Mouse (Mus musculus): Measurements from ENCODE around the gene Gm10271. TPM values are rescaled to one million over a fixed set of nuclear protein-coding genes. Genes with fewer than 3 reads are reported as not detected.

The Gm10271 gene
- total and polyA plus RNA-seq, 2 experiments from 2014 or later = not detected

DNA sequence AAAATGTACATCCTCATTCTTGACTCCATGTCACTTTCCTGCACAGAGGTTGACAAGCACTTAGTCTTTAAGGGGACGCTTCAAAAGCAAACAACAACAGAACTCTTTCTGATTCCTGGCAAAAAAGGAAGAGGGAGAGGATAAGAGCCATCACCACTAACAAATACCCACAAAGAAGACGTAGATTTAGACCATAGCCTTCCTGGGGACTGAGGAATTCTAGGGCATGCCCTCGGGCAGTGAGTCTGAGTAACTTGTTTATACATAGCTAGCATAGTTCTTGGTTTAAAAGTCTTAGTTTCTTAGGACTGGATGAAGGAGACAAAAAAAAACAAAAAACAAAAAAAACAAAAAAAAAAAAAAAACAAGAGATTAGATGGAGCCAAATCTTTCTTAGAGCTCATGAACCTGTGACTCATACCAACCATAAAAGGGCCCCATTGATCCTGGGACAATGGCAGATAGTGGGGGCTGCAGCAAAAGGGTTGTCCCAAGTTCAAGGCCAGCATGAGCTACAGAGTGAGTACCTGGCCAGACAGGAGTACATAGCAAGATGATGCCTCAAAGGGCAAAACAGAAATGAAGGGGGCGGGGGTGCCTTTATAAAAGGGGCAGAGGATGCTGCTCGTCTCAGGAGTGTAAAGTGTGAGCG lies 23.3 kb upstream of the Gm10271 start:
- no peak overlapping the region for H3K27ac ChIP-seq
- WGBS = 78% methylated on average over 6 of the region's 6 CpGs
- no peaks in the 10 kb centered on the region for H3K4me1 ChIP-seq (ENCODE audit: insufficient read depth, low read length)
- ATAC-seq (no peak), DNase-seq (ENCODE audit: low spot score) (no peak)
- no peak overlapping the region for H3K4me2 ChIP-seq (ENCODE audit: low read depth, low read length)
- H3K9me3 ChIP-seq (ENCODE audit: low read length) = no peaks in the 10 kb centered on the region
- H3K36me3 ChIP-seq (ENCODE audit: insufficient read depth, low read length) = no peaks in the 10 kb centered on the region
- no peak overlapping the region for H3K9ac ChIP-seq (replicated peaks; ENCODE audit: low read length)
- TF ChIP-seq CTCF (IDR thresholded peaks at IDR 0.05; ENCODE audit: low read depth) = no peak
- H3K27me3 ChIP-seq (ENCODE audit: insufficient read depth, low read length) = no peaks in the 10 kb centered on the region
- no peak overlapping the region for H3K4me3 ChIP-seq (ENCODE audit: low read length)

DNA sequence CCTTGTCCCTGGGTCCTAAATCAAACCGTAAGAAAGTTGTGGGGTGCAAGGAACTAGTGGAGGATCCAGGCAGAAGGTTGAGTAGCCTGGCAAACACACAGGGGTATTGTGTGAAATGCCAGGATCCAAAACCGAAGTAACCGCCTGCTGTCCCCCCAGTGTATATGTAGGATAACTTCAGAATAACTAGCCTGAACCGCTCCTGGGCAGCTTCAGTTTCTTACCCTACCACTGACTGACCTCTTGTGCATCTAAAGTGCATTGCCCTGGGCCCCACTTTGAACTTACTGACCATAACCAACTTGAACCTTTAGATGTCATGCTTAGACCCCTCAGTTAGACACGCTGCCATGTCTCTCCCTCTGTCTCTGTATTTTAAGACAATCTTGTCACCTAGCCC lies 22.8 kb upstream of the Gm10271 start:
- WGBS = 88% methylated on average over 5 of the region's 5 CpGs
- no peak for ATAC-seq
- no peak for TF ChIP-seq CTCF (IDR thresholded peaks at IDR 0.05; ENCODE audit: low read depth)
- H3K9ac ChIP-seq (replicated peaks; ENCODE audit: low read length) = no peak overlapping the region
- H3K4me2 ChIP-seq (ENCODE audit: low read depth, low read length) = no peak overlapping the region
- no peaks in the 10 kb centered on the region for H3K9me3 ChIP-seq (ENCODE audit: low read length)
- no peaks in the 10 kb centered on the region for H3K4me1 ChIP-seq (ENCODE audit: insufficient read depth, low read length)
- no peak overlapping the region for H3K4me3 ChIP-seq (ENCODE audit: low read length)
- H3K27me3 ChIP-seq (ENCODE audit: insufficient read depth, low read length) = no peaks in the 10 kb centered on the region
- no peaks in the 10 kb centered on the region for H3K36me3 ChIP-seq (ENCODE audit: insufficient read depth, low read length)
- no peak for DNase-seq (ENCODE audit: low spot score)
- no peak overlapping the region for H3K27ac ChIP-seq

DNA sequence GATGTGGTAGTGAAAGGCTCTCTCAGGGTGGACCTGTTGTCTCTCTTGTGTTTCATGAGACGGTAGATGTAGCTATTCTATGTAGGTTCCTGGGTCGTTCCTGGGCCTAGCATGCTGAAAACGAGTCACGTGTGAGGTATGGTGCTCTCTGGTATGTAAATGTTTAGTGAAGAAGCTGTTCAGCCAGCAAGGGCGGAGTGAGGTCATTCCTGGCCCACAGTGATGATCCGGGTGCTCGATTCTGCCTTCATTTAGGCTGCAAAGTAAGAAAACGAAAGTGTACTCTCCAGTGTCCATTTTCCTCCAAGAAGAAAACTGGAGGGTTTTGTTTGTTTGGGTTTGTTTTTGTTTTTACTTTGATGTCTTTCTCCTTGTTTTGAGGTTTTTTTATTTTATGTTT lies 21.6 kb upstream of the Gm10271 start:
- Histone ChIP-seq H3K9me3 (ENCODE audit: low read length) (no peaks in the 10 kb centered on the region), H3K27ac (no peak overlapping the region), H3K4me3 (ENCODE audit: low read length) (no peak overlapping the region), H3K9ac (replicated peaks; ENCODE audit: low read length) (no peak overlapping the region), H3K36me3 (ENCODE audit: insufficient read depth, low read length) (no peaks in the 10 kb centered on the region), H3K27me3 (ENCODE audit: insufficient read depth, low read length) (no peaks in the 10 kb centered on the region), H3K4me2 (ENCODE audit: low read depth, low read length) (no peak overlapping the region), H3K4me1 (ENCODE audit: insufficient read depth, low read length) (no peaks in the 10 kb centered on the region)
- ATAC-seq (no peak), DNase-seq (ENCODE audit: low spot score) (no peak)
- WGBS = 91% methylated on average over 8 of the region's 8 CpGs
- TF ChIP-seq CTCF (IDR thresholded peaks at IDR 0.05; ENCODE audit: low read depth) = no peak

DNA sequence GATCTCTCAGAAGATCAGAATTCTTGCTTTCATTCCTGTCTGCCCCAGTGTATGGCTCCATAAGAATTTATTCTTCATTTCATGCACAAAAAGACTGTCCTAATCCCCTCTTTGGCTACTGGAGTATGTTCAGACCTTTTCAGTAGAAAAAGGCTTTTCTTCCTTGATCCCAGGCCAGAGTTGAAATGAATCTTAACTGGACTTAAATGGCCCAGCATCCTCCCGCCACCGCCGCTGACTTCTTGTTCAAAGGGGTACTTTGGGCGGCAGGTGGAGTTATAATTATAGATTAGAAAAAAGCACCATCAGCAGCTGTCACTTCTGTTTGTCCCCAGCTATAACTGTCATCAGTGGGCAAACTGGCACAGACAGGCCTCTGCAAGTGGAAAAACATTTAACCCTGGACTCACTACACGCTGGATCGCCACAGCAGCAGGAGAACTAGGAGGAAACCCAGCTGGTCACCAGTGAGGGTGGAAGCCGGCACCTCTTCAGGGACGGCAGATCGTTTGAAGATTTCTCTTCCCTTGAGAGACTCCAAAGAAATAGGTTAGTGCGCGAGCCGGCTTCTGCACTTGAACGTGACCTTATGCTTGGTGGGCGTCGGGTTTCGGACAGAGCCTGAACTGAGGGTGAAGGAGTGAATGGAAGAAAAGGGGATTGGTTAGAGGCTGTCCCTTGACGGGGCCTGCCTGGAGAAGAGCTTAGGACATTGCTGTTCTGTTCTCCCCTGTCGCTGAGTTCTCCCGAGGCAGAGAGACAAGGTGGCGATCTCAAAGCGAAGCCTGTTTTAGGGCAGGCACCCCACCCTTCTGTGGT lies 14.1 kb upstream of the Gm10271 start, which contains the start of gene Best3:
Gene Best3, plus strand, starts transcription at position 51 of the 819 bp plus-strand sequence.
- H3K27ac ChIP-seq = no peak within 1 kb of the TSS

DNA sequence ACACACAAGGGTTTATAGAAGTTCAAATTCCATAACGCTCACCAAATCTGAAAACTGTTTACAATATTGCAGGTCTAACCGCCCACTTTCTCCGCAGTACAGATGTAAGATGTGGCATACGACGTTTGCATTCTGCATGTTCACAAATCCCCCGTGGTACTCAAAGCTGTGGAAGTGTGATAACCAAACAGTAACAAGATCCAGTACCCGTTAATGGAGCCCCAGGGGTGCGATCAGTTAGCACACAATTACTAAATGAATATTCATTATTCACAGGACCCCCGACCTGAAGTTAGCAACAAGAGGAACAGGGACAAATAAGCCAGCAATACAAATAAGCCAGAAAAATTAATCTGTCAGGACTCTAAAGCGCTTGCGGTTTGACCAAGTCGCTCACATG lies 12.4 kb upstream of the Gm10271 start:
- Histone ChIP-seq H3K27me3 (ENCODE audit: insufficient read depth, low read length) (no peaks in the 10 kb centered on the region), H3K27ac (no peak overlapping the region), H3K36me3 (ENCODE audit: insufficient read depth, low read length) (no peaks in the 10 kb centered on the region), H3K9me3 (ENCODE audit: low read length) (no peaks in the 10 kb centered on the region), H3K4me1 (ENCODE audit: insufficient read depth, low read length) (0 out of 2 replicates have a peak, but pooled peaks cover 3% of the 10 kb centered on the region), H3K4me3 (ENCODE audit: low read length) (no peak overlapping the region), H3K4me2 (ENCODE audit: low read depth, low read length) (no peak overlapping the region), H3K9ac (replicated peaks; ENCODE audit: low read length) (no peak overlapping the region)
- DNase-seq (ENCODE audit: low spot score) = no peak
- no peak for ATAC-seq
- WGBS = 56% methylated on average over 12 of the region's 12 CpGs
- TF ChIP-seq CTCF (IDR thresholded peaks at IDR 0.05; ENCODE audit: low read depth) = no peak

More for the DNA sequence above, 14.1 kb upstream of the Gm10271 start, which contains the start of gene Best3:
- H3K27me3 ChIP-seq (ENCODE audit: insufficient read depth, low read length) = no peaks in the 10 kb centered on the region
- H3K4me1 ChIP-seq (ENCODE audit: insufficient read depth, low read length) = 0 out of 2 replicates have a peak, but pooled peaks cover 3% of the 10 kb centered on the region
- DNase-seq (ENCODE audit: low spot score) (no peak), ATAC-seq (no peak; the same call in 1 of the 2 replicates)
- TF ChIP-seq CTCF (IDR thresholded peaks at IDR 0.05; ENCODE audit: low read depth) = no peak
- H3K4me2 ChIP-seq (ENCODE audit: low read depth, low read length) = peak within 1 kb of the TSS; percentile 27
- H3K36me3 ChIP-seq (ENCODE audit: insufficient read depth, low read length) = no peaks in the 10 kb centered on the region
- H3K9me3 ChIP-seq (ENCODE audit: low read length) = no peaks in the 10 kb centered on the region
- no peak within 1 kb of the TSS for H3K4me3 ChIP-seq (ENCODE audit: low read length)
- no peak within 1 kb of the TSS for H3K9ac ChIP-seq (replicated peaks; ENCODE audit: low read length)
- 40% methylated on average over 21 of the region's 21 CpGs for WGBS

DNA sequence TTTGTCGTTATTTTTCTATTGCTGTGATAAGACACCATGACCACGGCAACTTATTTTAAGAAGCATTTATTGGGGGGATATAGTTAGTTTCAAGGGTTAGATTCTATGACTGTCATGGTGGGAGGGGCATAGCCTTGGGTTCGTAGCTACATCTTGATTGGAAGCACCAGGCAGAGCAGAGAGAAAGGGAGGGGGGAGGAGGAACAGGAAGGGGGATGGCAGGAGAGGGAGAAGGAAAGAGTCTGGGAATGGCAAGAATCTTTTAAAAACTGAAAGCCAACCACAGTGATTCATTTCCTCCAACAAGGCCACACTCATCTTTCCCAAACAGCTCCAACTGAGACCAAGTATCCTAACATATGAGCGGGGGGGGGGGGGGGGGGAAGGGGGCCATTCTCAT lies 10.1 kb upstream of the Gm10271 start:
- Histone ChIP-seq H3K4me1 (ENCODE audit: insufficient read depth, low read length) (0 out of 2 replicates have a peak, but pooled peaks cover 3% of the 10 kb centered on the region), H3K9me3 (ENCODE audit: low read length) (no peaks in the 10 kb centered on the region), H3K27me3 (ENCODE audit: insufficient read depth, low read length) (no peaks in the 10 kb centered on the region), H3K27ac (no peak overlapping the region), H3K36me3 (ENCODE audit: insufficient read depth, low read length) (no peaks in the 10 kb centered on the region), H3K4me3 (ENCODE audit: low read length) (no peak overlapping the region), H3K9ac (replicated peaks; ENCODE audit: low read length) (no peak overlapping the region), H3K4me2 (ENCODE audit: low read depth, low read length) (no peak overlapping the region)
- DNase-seq (ENCODE audit: low spot score) (no peak), ATAC-seq (no peak)
- no peak for TF ChIP-seq CTCF (IDR thresholded peaks at IDR 0.05; ENCODE audit: low read depth)
- 76% methylated on average over 4 of the region's 4 CpGs for WGBS

Data from hindbrain, postnatal 0 days (tissue).